Comparison of ENCODE assay signal across 6 mouse cellular contexts in the genomic region with DNA sequence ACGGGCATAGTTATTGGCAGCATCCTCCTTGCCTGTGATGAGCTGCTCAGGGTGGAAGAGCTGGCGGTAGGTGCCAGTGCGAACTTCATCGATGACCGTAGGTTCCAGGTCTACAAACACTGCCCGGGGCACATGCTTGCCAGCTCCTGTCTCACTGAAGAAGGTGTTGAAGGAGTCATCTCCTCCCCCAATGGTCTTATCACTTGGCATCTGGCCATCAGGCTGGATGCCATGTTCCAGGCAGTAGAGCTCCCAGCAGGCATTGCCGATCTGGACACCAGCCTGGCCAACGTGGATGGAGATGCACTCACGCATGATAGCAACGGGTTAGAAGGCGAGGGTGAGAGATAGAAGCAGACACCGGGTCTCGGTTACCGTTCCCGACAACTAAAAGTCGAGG. TPM values are rescaled to one million over a fixed set of nuclear protein-coding genes. Genes with fewer than 3 reads are reported as not detected.
"Had no signal": no experiment of that assay in that cellular context is flagged by ENCODE, and none has a peak within 500 bp of the region (broad histone marks: within the 10 kb centered on the region; RNA-seq: fewer than 3 reads in every experiment).

No protein-coding gene starts in this region.

RNA-seq across cellular contexts. Expression of a gene that starts 23.2 kb away (rescaled TPM):
- total RNA-seq: megakaryocyte progenitor cell, adult 5-6 weeks; monocyte, adult 5-6 weeks had no signal
- polyA plus RNA-seq: macrophage; midbrain, embryonic 11.5 days; neural tube, embryonic 14.5 days; spleen, adult 2 months had no signal
